Mouse (Mus musculus) lung, embryonic 16.5 days (tissue): ENCODE results near the gene BC107364. TPM values are rescaled to one million over a fixed set of nuclear protein-coding genes. Genes with fewer than 3 reads are reported as not detected.
A peak's percentile ranks its signal among the peaks of the same experiment; 100 is the strongest.
"Not testable (repeated sequence)": the region's sequence is repeated elsewhere in the genome, so short reads cannot be mapped to it uniquely, and the experiment has no call there.

Source experiments
- ATAC-seq: fragments of 200-750 bp; cut with Nextera tagmentation; 2 replicates; pipeline ENCODE4 v1.8.0; 2017; ENCODE audit warnings: low read depth, mild to moderate bottlenecking, moderate library complexity
- H3K27ac ChIP-seq: fragments of 300-500 bp; sonication (generic); 2 replicates; pipeline ENCODE4 v1.5.1; 2014; ENCODE audit warnings: mild to moderate bottlenecking, control low read depth, low read length
- H3K27me3 ChIP-seq: fragments of 300-500 bp; sonication (generic); 2 replicates; pipeline ENCODE4 v1.6.1; 2014; ENCODE audit warnings: low read depth, low read length, mixed read lengths; ENCODE audit not compliant: control insufficient read depth, insufficient read depth
- H3K36me3 ChIP-seq: fragments of 300-500 bp; sonication (generic); 2 replicates; pipeline ENCODE4 v1.6.1; 2014; ENCODE audit warnings: low read length; ENCODE audit not compliant: control insufficient read depth, insufficient read depth
- H3K4me1 ChIP-seq: fragments of 300-500 bp; sonication (generic); replicated peaks from 2 replicates; pipeline ENCODE4 v1.6.1; 2014; ENCODE audit warnings: low read length, mixed read lengths; ENCODE audit not compliant: control insufficient read depth, insufficient read depth
- H3K4me2 ChIP-seq: fragments of 300-500 bp; sonication (generic); 2 replicates; pipeline ENCODE4 v1.6.1; 2014; ENCODE audit warnings: low read depth, low read length, control low read depth
- H3K4me3 ChIP-seq: fragments of 300-500 bp; sonication (generic); 2 replicates; pipeline ENCODE4 v1.5.1; 2014; ENCODE audit warnings: mild to moderate bottlenecking, low read length, control low read depth
- H3K9ac ChIP-seq: fragments of 300-500 bp; sonication (generic); 2 replicates; pipeline ENCODE4 v1.6.1; 2014; ENCODE audit warnings: low read length, control low read depth
- H3K9me3 ChIP-seq: fragments of 300-500 bp; sonication (generic); 2 replicates; pipeline ENCODE4 v1.6.1; 2016; ENCODE audit warnings: low read length; ENCODE audit not compliant: control insufficient read depth
- WGBS: fragments of 180-500 bp; shearing (Covaris S2); extraction: QIAGEN DNeasy Blood & Tissue Kit; methylation state at CpG from one replicate; pipeline ENCODE4 v1.1.7; 2014; 5-methylcytosine and 5-hydroxymethylcytosine counted together
- polyA plus RNA-seq: library from polyadenylated mRNA; unstranded; fragments of >200 nt; fragmentation: Nextera tagmentation; extraction: Ambion mirVana; gene quantifications from 2 replicates; pipeline ENCODE4 v1.2.1, GENCODE M21; 2015

Gene BC107364
- polyA plus RNA-seq, 1 experiment from 2014 or later = 0.30 TPM

GRCm38 (mm10) chr3:96440578-96440977 lies 11.5 kb downstream of the BC107364 start:
- ATAC-seq = no peak
- no peak overlapping the region for H3K27ac ChIP-seq
- peaks cover 71% of the 10 kb centered on the region for H3K27me3 ChIP-seq
- under 1% methylated on average over 13 of the region's 13 CpGs for WGBS
- peak overlapping the region; percentile 24; the same call in 1 of the 2 replicates for H3K4me3 ChIP-seq
- H3K4me1 ChIP-seq = peaks cover 6% of the 10 kb centered on the region; the same call in 1 of the 2 replicates
- no peaks in the 10 kb centered on the region for H3K9me3 ChIP-seq
- no peaks in the 10 kb centered on the region for H3K36me3 ChIP-seq
- 0 out of 2 replicates have a peak overlapping the region, but pooled peaks have one; percentile 28 for H3K9ac ChIP-seq
- H3K4me2 ChIP-seq = peak overlapping the region; percentile 48

DNA sequence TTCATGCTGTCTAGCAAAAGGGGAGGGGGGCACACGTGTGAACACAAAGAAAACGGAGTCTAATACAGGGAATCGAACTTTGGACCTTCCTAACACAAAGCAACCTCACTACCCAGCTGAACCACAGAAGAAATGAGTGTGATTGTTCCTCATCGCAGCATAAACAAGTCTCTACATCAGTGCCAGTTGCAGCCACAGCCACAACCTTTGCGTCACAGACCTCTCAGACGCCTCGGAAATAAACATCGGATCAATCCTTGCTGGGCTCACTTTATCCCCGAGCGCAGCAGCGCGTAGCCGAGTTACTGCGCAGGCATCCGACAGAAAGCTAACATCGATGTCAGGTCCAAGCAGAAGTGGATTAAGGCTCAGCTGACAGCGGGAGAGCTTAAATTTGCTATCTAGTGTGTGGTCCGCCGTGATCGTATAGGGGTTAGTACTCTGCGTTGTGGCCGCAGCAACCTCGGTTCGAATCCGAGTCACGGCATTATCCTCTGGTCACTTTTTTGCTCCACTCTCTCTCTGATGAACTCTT lies 16.5 kb downstream of the BC107364 start:
- Histone ChIP-seq H3K27me3 (peaks cover 40% of the 10 kb centered on the region), H3K4me2 (peak overlapping the region; percentile 38)
- WGBS = 1% methylated on average over 26 of the region's 26 CpGs

DNA sequence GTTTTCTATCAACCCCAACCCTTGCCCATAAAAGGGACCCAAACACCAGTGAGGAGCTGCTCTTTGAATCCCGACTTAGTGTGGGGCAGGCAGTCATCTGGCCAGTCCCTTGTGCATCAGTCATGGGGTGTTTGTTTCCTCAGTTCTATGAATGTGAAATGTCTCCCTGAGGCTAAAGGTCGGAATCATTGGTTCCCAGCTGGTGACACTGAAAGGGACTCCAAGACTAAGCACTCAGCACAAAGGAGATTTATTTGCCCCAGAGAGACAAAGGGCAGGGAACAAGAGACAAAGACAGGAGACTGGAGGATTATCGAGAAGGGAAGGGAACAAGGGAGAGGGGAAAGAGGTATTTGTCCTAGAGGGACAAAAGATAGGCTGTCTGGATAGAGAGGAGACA lies 19.9 kb downstream of the BC107364 start:
- peaks cover 25% of the 10 kb centered on the region for H3K27me3 ChIP-seq
- WGBS = 42% methylated on average over 3 of the region's 3 CpGs

More for the DNA sequence above, 16.5 kb downstream of the BC107364 start:
- H3K27ac ChIP-seq = no peak overlapping the region
- H3K36me3 ChIP-seq = no peaks in the 10 kb centered on the region
- no peak for ATAC-seq
- H3K9me3 ChIP-seq = no peaks in the 10 kb centered on the region
- no peak overlapping the region for H3K9ac ChIP-seq
- H3K4me3 ChIP-seq = peak overlapping the region; percentile 31
- peaks cover 5% of the 10 kb centered on the region; the same call in 1 of the 2 replicates for H3K4me1 ChIP-seq

DNA sequence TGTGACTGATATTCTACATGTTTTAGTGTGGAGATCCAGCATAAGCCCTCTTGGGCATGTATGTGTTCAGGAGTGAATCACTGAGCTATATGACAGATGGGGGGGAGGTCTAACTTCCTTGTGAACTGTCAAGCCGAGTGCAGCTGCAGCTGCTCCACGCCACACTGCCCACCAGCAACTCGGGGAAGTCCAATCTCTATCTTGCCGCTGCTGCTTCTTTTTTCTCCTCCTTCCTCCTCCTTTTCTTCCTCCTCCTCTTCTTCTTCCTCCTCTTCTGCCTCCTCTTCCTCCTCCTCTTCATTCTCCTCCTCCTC lies 22.3 kb downstream of the BC107364 start:
- no peak overlapping the region for H3K9ac ChIP-seq
- peaks cover 5% of the 10 kb centered on the region; the same call in 1 of the 2 replicates for H3K27me3 ChIP-seq
- no peak for ATAC-seq
- no peak overlapping the region for H3K27ac ChIP-seq
- no peaks in the 10 kb centered on the region for H3K9me3 ChIP-seq
- 52% methylated on average over 4 of the region's 4 CpGs for WGBS
- H3K36me3 ChIP-seq = no peaks in the 10 kb centered on the region
- no peak overlapping the region for H3K4me2 ChIP-seq
- no peaks in the 10 kb centered on the region for H3K4me1 ChIP-seq
- no peak overlapping the region for H3K4me3 ChIP-seq

More for the DNA sequence above, 19.9 kb downstream of the BC107364 start:
- Histone ChIP-seq H3K9ac (no peak overlapping the region), H3K9me3 (no peaks in the 10 kb centered on the region), H3K27ac (no peak overlapping the region), H3K4me3 (no peak overlapping the region), H3K4me1 (peaks cover 5% of the 10 kb centered on the region; the same call in 1 of the 2 replicates), H3K36me3 (no peaks in the 10 kb centered on the region), H3K4me2 (no peak overlapping the region)
- no peak for ATAC-seq

- no peak overlapping the region for H3K4me3 ChIP-seq
- no peak overlapping the region for H3K4me2 ChIP-seq
- ATAC-seq = no peak
- peaks cover 5% of the 10 kb centered on the region; the same call in 1 of the 2 replicates for H3K27me3 ChIP-seq
- no peak overlapping the region for H3K9ac ChIP-seq
- H3K9me3 ChIP-seq = no peaks in the 10 kb centered on the region
- no peaks in the 10 kb centered on the region for H3K4me1 ChIP-seq
- 78% methylated on average over 13 of the region's 13 CpGs for whole genome bisulfite sequencing
- no peaks in the 10 kb centered on the region for H3K36me3 ChIP-seq
- H3K27ac ChIP-seq = no peak overlapping the region
These were observed 22.9 kb downstream of the BC107364 start for GRCm38 (mm10) chr3:96428941-96429818.

DNA sequence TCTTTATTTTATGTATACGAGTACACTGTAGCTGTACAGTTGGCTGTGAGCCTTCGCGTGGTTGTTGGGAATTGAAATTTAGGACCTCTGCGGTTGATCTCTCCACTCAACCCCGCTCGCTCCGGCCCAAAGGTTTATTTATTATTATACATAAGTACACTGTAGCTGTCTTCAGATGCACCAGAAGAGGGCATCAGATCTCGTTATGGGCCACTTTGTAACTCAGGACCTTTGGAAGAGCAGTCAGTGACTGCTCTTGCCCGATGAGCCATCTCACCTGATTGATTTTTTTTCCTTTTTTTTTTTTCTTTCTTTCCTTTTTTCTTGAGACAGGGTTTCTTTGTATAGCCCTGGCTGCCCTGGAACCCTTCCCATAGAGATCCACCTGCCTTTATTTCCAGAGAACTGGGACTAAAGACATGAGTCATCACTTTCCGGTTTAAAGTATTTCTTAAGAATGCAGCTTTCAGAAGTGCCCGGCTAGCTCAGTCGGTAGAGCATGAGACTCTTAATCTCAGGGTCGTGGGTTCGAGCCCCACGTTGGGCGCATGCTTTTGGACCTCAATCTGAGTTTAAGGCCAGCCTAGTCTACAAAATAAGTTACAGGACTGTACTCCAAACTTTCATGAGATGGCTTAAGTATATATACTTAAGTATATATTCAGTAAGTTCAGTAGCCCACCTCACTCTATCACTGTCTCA lies 24.2 kb downstream of the BC107364 start:
- Histone ChIP-seq H3K4me3 (peak overlapping the region; percentile 1; the same call in 1 of the 2 replicates), H3K9me3 (no peaks in the 10 kb centered on the region), H3K9ac (no peak overlapping the region), H3K27me3 (peaks cover 9% of the 10 kb centered on the region; the same call in 1 of the 2 replicates), H3K36me3 (no peaks in the 10 kb centered on the region), H3K4me1 (no peaks in the 10 kb centered on the region), H3K27ac (no peak overlapping the region), H3K4me2 (peak overlapping the region; percentile 1; the same call in 1 of the 2 replicates)
- 7% methylated on average over 16 of the region's 16 CpGs for WGBS
- ATAC-seq = peak; percentile 62; the same call in 1 of the 2 replicates

DNA sequence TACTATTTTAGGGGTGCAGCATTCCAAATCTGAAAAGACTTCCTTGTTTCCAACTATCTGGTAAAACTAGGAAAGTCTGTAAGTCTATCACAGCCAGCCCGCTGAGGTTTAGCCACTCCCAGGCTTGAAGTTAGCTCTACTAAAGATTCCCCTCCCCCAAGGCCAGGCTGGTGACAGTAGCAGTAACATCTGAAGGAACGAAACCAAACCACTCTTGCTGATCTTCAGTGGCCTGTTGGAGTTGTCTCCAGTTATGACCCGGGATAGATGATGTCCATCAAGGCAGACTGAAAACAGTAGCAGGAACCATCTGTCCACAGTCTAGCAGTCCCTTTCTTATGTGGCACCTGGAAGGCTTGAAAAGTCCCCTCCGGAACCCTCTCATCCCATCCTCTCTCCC lies 24.8 kb downstream of the BC107364 start:
- WGBS = 16% methylated on average over 4 of the region's 4 CpGs
- peaks cover 9% of the 10 kb centered on the region; the same call in 1 of the 2 replicates for H3K27me3 ChIP-seq

GRCm38 (mm10) chr3:96426268-96426667 lies 25.8 kb downstream of the BC107364 start:
- H3K4me2 ChIP-seq = no peak overlapping the region
- no peaks in the 10 kb centered on the region for H3K9me3 ChIP-seq
- H3K27ac ChIP-seq = no peak overlapping the region
- H3K27me3 ChIP-seq = peaks cover 9% of the 10 kb centered on the region; the same call in 1 of the 2 replicates
- 77% methylated on average over 4 of the region's 4 CpGs for WGBS
- no peak overlapping the region for H3K9ac ChIP-seq
- no peaks in the 10 kb centered on the region for H3K36me3 ChIP-seq
- H3K4me1 ChIP-seq = no peaks in the 10 kb centered on the region
- no peak overlapping the region for H3K4me3 ChIP-seq
- no peak for ATAC-seq

More for the DNA sequence above, 24.8 kb downstream of the BC107364 start:
- Histone ChIP-seq H3K4me3 (peak overlapping the region; percentile 1; the same call in 1 of the 2 replicates), H3K9ac (no peak overlapping the region), H3K36me3 (no peaks in the 10 kb centered on the region), H3K4me2 (peak overlapping the region; percentile 1; the same call in 1 of the 2 replicates), H3K4me1 (no peaks in the 10 kb centered on the region), H3K9me3 (no peaks in the 10 kb centered on the region), H3K27ac (no peak overlapping the region)
- peak; percentile 31; the same call in 1 of the 2 replicates for ATAC-seq

- not testable (repeated sequence) for H3K27ac ChIP-seq, H3K4me2 ChIP-seq, H3K36me3 ChIP-seq, H3K9me3 ChIP-seq, H3K4me1 ChIP-seq, H3K9ac ChIP-seq, H3K4me3 ChIP-seq, ATAC-seq, H3K27me3 ChIP-seq
- 8% methylated on average over 4 of the region's 4 CpGs for WGBS
These were observed 27.7 kb downstream of the BC107364 start for GRCm38 (mm10) chr3:96424447-96424846.
